Mouse (Mus musculus): Measurements from ENCODE around the gene Thtpa. TPM values are rescaled to one million over a fixed set of nuclear protein-coding genes. Genes with fewer than 3 reads are reported as not detected.

Gene Thtpa
- polyA plus RNA-seq, 1 experiment from 2014 or later: 21.3 TPM

GRCm38 (mm10) chr14:55063117-55063516 is 31.5 kb upstream of the Thtpa start:
- Histone ChIP-seq H3K4me1 (peaks cover 32% of the 10 kb centered on the region), H3K4me2 (peak overlapping the region; percentile 37; the same call in 1 of the 2 replicates), H3K9me3 (no peaks in the 10 kb centered on the region), H3K4me3 (no peak overlapping the region), H3K27me3 (no peaks in the 10 kb centered on the region; the same call in 1 of the 2 replicates), H3K27ac (no peak overlapping the region), H3K9ac (no peak overlapping the region), H3K36me3 (peaks cover 20% of the 10 kb centered on the region)
- no peak for ATAC-seq (ENCODE audit: insufficient number of reproducible peaks, low FRiP score, low TSS enrichment, low read depth)
- 78% methylated on average over 5 of the region's 5 CpGs for WGBS

- WGBS: 85% methylated on average over 22 of the region's 22 CpGs
- H3K9me3 ChIP-seq: no peaks in the 10 kb centered on the region
- ATAC-seq (ENCODE audit: insufficient number of reproducible peaks, low FRiP score, low TSS enrichment, low read depth): no peak
- no peak overlapping the region for H3K4me3 ChIP-seq
- no peak overlapping the region for H3K9ac ChIP-seq
- H3K36me3 ChIP-seq: peaks cover 23% of the 10 kb centered on the region
- H3K4me1 ChIP-seq: peaks cover 32% of the 10 kb centered on the region
- no peak overlapping the region for H3K4me2 ChIP-seq
- no peak overlapping the region for H3K27ac ChIP-seq
- no peaks in the 10 kb centered on the region; the same call in 1 of the 2 replicates for H3K27me3 ChIP-seq
Observed at GRCm38 (mm10) chr14:55063581-55064381, 30.8 kb upstream of the Thtpa start.

GRCm38 (mm10) chr14:55064481-55065370 is 29.9 kb upstream of the Thtpa start:
- no peak overlapping the region for H3K27ac ChIP-seq
- WGBS: 74% methylated on average over 35 of the region's 35 CpGs
- H3K9ac ChIP-seq: no peak overlapping the region
- H3K9me3 ChIP-seq: no peaks in the 10 kb centered on the region
- H3K4me3 ChIP-seq: no peak overlapping the region
- peaks cover 32% of the 10 kb centered on the region for H3K4me1 ChIP-seq
- peaks cover 27% of the 10 kb centered on the region for H3K36me3 ChIP-seq
- no peak for ATAC-seq (ENCODE audit: insufficient number of reproducible peaks, low FRiP score, low TSS enrichment, low read depth)
- H3K27me3 ChIP-seq: no peaks in the 10 kb centered on the region; the same call in 1 of the 2 replicates
- H3K4me2 ChIP-seq: no peak overlapping the region

GRCm38 (mm10) chr14:55065391-55065790 is 29.2 kb upstream of the Thtpa start:
- Histone ChIP-seq H3K4me1 (peaks cover 32% of the 10 kb centered on the region), H3K4me2 (no peak overlapping the region), H3K27ac (no peak overlapping the region), H3K27me3 (no peaks in the 10 kb centered on the region; the same call in 1 of the 2 replicates), H3K4me3 (no peak overlapping the region), H3K9ac (no peak overlapping the region), H3K36me3 (peaks cover 30% of the 10 kb centered on the region), H3K9me3 (no peaks in the 10 kb centered on the region)
- 75% methylated on average over 13 of the region's 13 CpGs for WGBS
- ATAC-seq (ENCODE audit: insufficient number of reproducible peaks, low FRiP score, low TSS enrichment, low read depth): no peak

GRCm38 (mm10) chr14:55066042-55066441 is 28.5 kb upstream of the Thtpa start:
- Histone ChIP-seq H3K27ac (no peak overlapping the region), H3K9me3 (no peaks in the 10 kb centered on the region), H3K36me3 (peaks cover 30% of the 10 kb centered on the region), H3K4me3 (no peak overlapping the region), H3K4me1 (peaks cover 27% of the 10 kb centered on the region), H3K27me3 (no peaks in the 10 kb centered on the region; the same call in 1 of the 2 replicates), H3K4me2 (no peak overlapping the region), H3K9ac (no peak overlapping the region)
- WGBS: 85% methylated on average over 8 of the region's 8 CpGs
- no peak for ATAC-seq (ENCODE audit: insufficient number of reproducible peaks, low FRiP score, low TSS enrichment, low read depth)

GRCm38 (mm10) chr14:55071756-55072155 is 22.8 kb upstream of the Thtpa start:
- peak overlapping the region; percentile 16 for H3K4me3 ChIP-seq
- H3K27ac ChIP-seq: 0 out of 2 replicates have a peak overlapping the region, but pooled peaks have one; percentile 43
- H3K4me1 ChIP-seq: peaks cover 24% of the 10 kb centered on the region
- peaks cover 26% of the 10 kb centered on the region for H3K36me3 ChIP-seq
- 12% methylated on average over 19 of the region's 19 CpGs for WGBS
- H3K9ac ChIP-seq: peak overlapping the region; percentile 17; the same call in 1 of the 2 replicates
- H3K4me2 ChIP-seq: peak overlapping the region; percentile 34
- ATAC-seq (ENCODE audit: insufficient number of reproducible peaks, low FRiP score, low TSS enrichment, low read depth): no peak
- H3K27me3 ChIP-seq: 0 out of 2 replicates have a peak, but pooled peaks cover 4% of the 10 kb centered on the region
- no peaks in the 10 kb centered on the region for H3K9me3 ChIP-seq

GRCm38 (mm10) chr14:55074416-55074815 is 20.2 kb upstream of the Thtpa start:
- Histone ChIP-seq H3K9me3 (no peaks in the 10 kb centered on the region), H3K4me1 (peaks cover 42% of the 10 kb centered on the region), H3K4me2 (no peak overlapping the region), H3K27me3 (0 out of 2 replicates have a peak, but pooled peaks cover 4% of the 10 kb centered on the region), H3K27ac (no peak overlapping the region), H3K9ac (no peak overlapping the region), H3K4me3 (no peak overlapping the region), H3K36me3 (peaks cover 16% of the 10 kb centered on the region)
- no peak for ATAC-seq (ENCODE audit: insufficient number of reproducible peaks, low FRiP score, low TSS enrichment, low read depth)
- 90% methylated on average over 12 of the region's 12 CpGs for whole genome bisulfite sequencing

- H3K36me3 ChIP-seq: peaks cover 12% of the 10 kb centered on the region; the same call in 1 of the 2 replicates
- H3K4me3 ChIP-seq: no peak overlapping the region
- peaks cover 44% of the 10 kb centered on the region for H3K4me1 ChIP-seq
- H3K27me3 ChIP-seq: 0 out of 2 replicates have a peak, but pooled peaks cover 4% of the 10 kb centered on the region
- no peaks in the 10 kb centered on the region for H3K9me3 ChIP-seq
- H3K9ac ChIP-seq: no peak overlapping the region
- WGBS: 28% methylated on average over 6 of the region's 6 CpGs
- H3K4me2 ChIP-seq: no peak overlapping the region
- 0 out of 2 replicates have a peak overlapping the region, but pooled peaks have one; percentile 55 for H3K27ac ChIP-seq
- ATAC-seq (ENCODE audit: insufficient number of reproducible peaks, low FRiP score, low TSS enrichment, low read depth): no peak
Observed at GRCm38 (mm10) chr14:55076224-55076623, 18.4 kb upstream of the Thtpa start.

- Histone ChIP-seq H3K27ac (no peak overlapping the region), H3K27me3 (0 out of 2 replicates have a peak, but pooled peaks cover 3% of the 10 kb centered on the region)
- 68% methylated on average over 3 of the region's 3 CpGs for WGBS
Observed at GRCm38 (mm10) chr14:55076956-55077355, 17.6 kb upstream of the Thtpa start.

GRCm38 (mm10) chr14:55077481-55078365 is 16.9 kb upstream of the Thtpa start:
- H3K9me3 ChIP-seq: no peaks in the 10 kb centered on the region
- no peak overlapping the region for H3K9ac ChIP-seq
- 36% methylated on average over 15 of the region's 15 CpGs for WGBS

More at GRCm38 (mm10) chr14:55076956-55077355, 17.6 kb upstream of the Thtpa start:
- Histone ChIP-seq H3K4me2 (no peak overlapping the region), H3K4me3 (no peak overlapping the region), H3K9me3 (no peaks in the 10 kb centered on the region), H3K9ac (no peak overlapping the region), H3K36me3 (peaks cover 12% of the 10 kb centered on the region; the same call in 1 of the 2 replicates), H3K4me1 (peaks cover 36% of the 10 kb centered on the region)
- ATAC-seq (ENCODE audit: insufficient number of reproducible peaks, low FRiP score, low TSS enrichment, low read depth): no peak

More at GRCm38 (mm10) chr14:55077481-55078365, 16.9 kb upstream of the Thtpa start:
- Histone ChIP-seq H3K36me3 (peaks cover 12% of the 10 kb centered on the region; the same call in 1 of the 2 replicates), H3K4me3 (no peak overlapping the region), H3K4me1 (peaks cover 31% of the 10 kb centered on the region), H3K27ac (no peak overlapping the region), H3K27me3 (no peaks in the 10 kb centered on the region), H3K4me2 (peak overlapping the region; percentile 35; the same call in 1 of the 2 replicates)
- no peak for ATAC-seq (ENCODE audit: insufficient number of reproducible peaks, low FRiP score, low TSS enrichment, low read depth)
